ENCODE assay signal across 19 mouse cellular contexts in the genomic region with DNA sequence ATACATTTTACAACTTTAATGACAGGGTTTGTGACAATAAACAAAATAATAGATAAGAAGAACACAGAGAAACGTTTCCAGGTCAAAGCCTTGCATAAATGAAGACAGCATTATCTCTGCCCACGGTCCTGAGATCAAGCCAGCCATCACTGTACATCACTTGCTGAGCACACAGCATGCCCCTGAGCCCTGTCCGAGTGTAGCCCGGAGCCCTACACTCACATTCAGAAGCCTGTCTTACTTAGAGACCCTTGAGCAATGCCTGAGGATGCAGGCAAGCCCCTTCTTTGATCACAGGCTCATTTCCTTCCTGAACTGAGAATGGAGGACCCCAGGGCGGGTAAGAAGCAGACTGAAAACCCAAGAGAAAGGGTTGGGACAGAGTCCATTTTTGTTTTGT.
A peak's percentile ranks its signal among the peaks of the same experiment; 100 is the strongest.
DNase-seq lines count a peak whose midpoint lies in the region; ATAC-seq and TF ChIP-seq lines count a peak whose summit lies in the region.
"Had no signal": no experiment of that assay in that cellular context is flagged by ENCODE, and none has a peak within 500 bp of the region (broad histone marks: within the 10 kb centered on the region; RNA-seq: fewer than 3 reads in every experiment).

No protein-coding gene starts in this region.

- no peak overlapping the region for H3K4me3 ChIP-seq in forebrain, embryonic 10.5 days
- H3K4me3 ChIP-seq in forebrain, postnatal 0 days (ENCODE audit: low read depth, low read length): no peak overlapping the region
- H3K4me3 ChIP-seq in layer of hippocampus, adult 2 months: no peak overlapping the region
- H3K4me3 ChIP-seq in midbrain, embryonic 11.5 days (ENCODE audit: low read depth, low read length): no peak overlapping the region
- no peak overlapping the region for H3K4me3 ChIP-seq in midbrain, embryonic 16.5 days (ENCODE audit: low read depth, low read length)
- H3K4me3 ChIP-seq: embryonic facial prominence, embryonic 12.5 days; embryonic facial prominence, embryonic 15.5 days; forebrain, embryonic 12.5 days; forebrain, embryonic 15.5 days had no signal

- no peaks in the 10 kb centered on the region for H3K36me3 ChIP-seq in forebrain, embryonic 10.5 days (replicated peaks)
- H3K36me3 ChIP-seq in forebrain, postnatal 0 days (ENCODE audit: insufficient read depth): no peaks in the 10 kb centered on the region
- no peaks in the 10 kb centered on the region for H3K36me3 ChIP-seq in midbrain, embryonic 11.5 days (ENCODE audit: control insufficient read depth, insufficient read depth, low read length)
- no peaks in the 10 kb centered on the region for H3K36me3 ChIP-seq in midbrain, embryonic 16.5 days (ENCODE audit: control insufficient read depth, insufficient read depth, low read length)
- H3K36me3 ChIP-seq: embryonic facial prominence, embryonic 12.5 days; embryonic facial prominence, embryonic 15.5 days; forebrain, embryonic 12.5 days; forebrain, embryonic 15.5 days had no signal

- peak overlapping the region; percentile 62; the same call in 1 of the 2 replicates for H3K27ac ChIP-seq in forebrain, embryonic 10.5 days
- no peak overlapping the region for H3K27ac ChIP-seq in forebrain, postnatal 0 days (ENCODE audit: low read depth, low read length)
- H3K27ac ChIP-seq in layer of hippocampus, adult 2 months: peak overlapping the region; percentile 8; the same call in 1 of the 2 replicates
- no peak overlapping the region for H3K27ac ChIP-seq in midbrain, embryonic 11.5 days (ENCODE audit: low read depth, low read length)
- no peak overlapping the region for H3K27ac ChIP-seq in midbrain, embryonic 16.5 days (ENCODE audit: low read length)
- H3K27ac ChIP-seq: embryonic facial prominence, embryonic 15.5 days; forebrain, embryonic 12.5 days; forebrain, embryonic 15.5 days; hindbrain, embryonic 14.5 days had no signal

- no peak for TF ChIP-seq CTCF in forebrain, postnatal 0 days (IDR thresholded peaks at IDR 0.05; ENCODE audit: low read depth)
- TF ChIP-seq CTCF in layer of hippocampus, adult 2 months (conservative IDR thresholded peaks at IDR 0.05): no peak

- H3K27me3 ChIP-seq in forebrain, embryonic 10.5 days (ENCODE audit: poor library complexity, severe bottlenecking): no peaks in the 10 kb centered on the region
- no peaks in the 10 kb centered on the region for H3K27me3 ChIP-seq in forebrain, postnatal 0 days (ENCODE audit: insufficient read depth, low read length)
- H3K27me3 ChIP-seq in midbrain, embryonic 11.5 days (ENCODE audit: control insufficient read depth, insufficient read depth, low read length): no peaks in the 10 kb centered on the region
- H3K27me3 ChIP-seq in midbrain, embryonic 16.5 days (ENCODE audit: control insufficient read depth, insufficient read depth, low read depth, low read length): no peaks in the 10 kb centered on the region
- H3K27me3 ChIP-seq: embryonic facial prominence, embryonic 12.5 days; embryonic facial prominence, embryonic 15.5 days; forebrain, embryonic 12.5 days; forebrain, embryonic 15.5 days had no signal

- H3K4me1 ChIP-seq in forebrain, embryonic 10.5 days: peaks cover 54% of the 10 kb centered on the region
- H3K4me1 ChIP-seq in forebrain, postnatal 0 days (ENCODE audit: insufficient read depth): no peaks in the 10 kb centered on the region
- H3K4me1 ChIP-seq in midbrain, embryonic 11.5 days (ENCODE audit: control insufficient read depth, insufficient read depth, low read length): peaks cover 12% of the 10 kb centered on the region
- H3K4me1 ChIP-seq in midbrain, embryonic 16.5 days (ENCODE audit: control insufficient read depth, insufficient read depth, low read length): peaks cover 13% of the 10 kb centered on the region
- H3K4me1 ChIP-seq: embryonic facial prominence, embryonic 15.5 days; forebrain, embryonic 15.5 days had no signal

- WGBS in forebrain, embryonic 10.5 days: 70% methylated on average over 5 of the region's 5 CpGs
- WGBS in forebrain, postnatal 0 days: 67% methylated on average over 5 of the region's 5 CpGs
- WGBS in midbrain, embryonic 11.5 days: 67% methylated on average over 5 of the region's 5 CpGs
- WGBS in midbrain, embryonic 16.5 days: 51% methylated on average over 5 of the region's 5 CpGs

- H3K9ac ChIP-seq in forebrain, postnatal 0 days: no peak overlapping the region
- H3K9ac ChIP-seq in midbrain, embryonic 11.5 days (ENCODE audit: low read length): no peak overlapping the region
- no peak overlapping the region for H3K9ac ChIP-seq in midbrain, embryonic 16.5 days (ENCODE audit: low read depth, low read length)
- H3K9ac ChIP-seq: embryonic facial prominence, embryonic 12.5 days; embryonic facial prominence, embryonic 15.5 days; forebrain, embryonic 12.5 days; forebrain, embryonic 15.5 days; hindbrain, embryonic 14.5 days had no signal

- H3K4me2 ChIP-seq in forebrain, postnatal 0 days (ENCODE audit: low read depth): no peak overlapping the region
- no peak overlapping the region for H3K4me2 ChIP-seq in midbrain, embryonic 11.5 days
- no peak overlapping the region for H3K4me2 ChIP-seq in midbrain, embryonic 16.5 days (ENCODE audit: low read length)
- H3K4me2 ChIP-seq: embryonic facial prominence, embryonic 12.5 days; embryonic facial prominence, embryonic 15.5 days; forebrain, embryonic 12.5 days; forebrain, embryonic 15.5 days; heart, embryonic 11.5 days; hindbrain, embryonic 14.5 days had no signal

- DNase-seq in forebrain, embryonic 10.5 days (ENCODE audit: extremely low spot score, low spot score): no peak
- DNase-seq in forebrain, postnatal 0 days: no peak
- no peak for DNase-seq in layer of hippocampus, adult 2 months (ENCODE audit: low spot score in 2 of 2)
- DNase-seq in layer of hippocampus, adult 9-10 months (ENCODE audit: low spot score): no peak
- DNase-seq in midbrain, embryonic 11.5 days (ENCODE audit: low spot score, missing footprints): peak; percentile 82
- DNase-seq: adrenal gland, adult 8-10 months; adrenal gland, postnatal 25 days; cerebellum, postnatal 14 days; gastrocnemius, postnatal 10 days; gastrocnemius, postnatal 36 days had no signal

- H3K9me3 ChIP-seq in forebrain, embryonic 10.5 days: no peaks in the 10 kb centered on the region
- H3K9me3 ChIP-seq in forebrain, postnatal 0 days (ENCODE audit: low read length): no peaks in the 10 kb centered on the region
- no peaks in the 10 kb centered on the region for H3K9me3 ChIP-seq in midbrain, embryonic 11.5 days (ENCODE audit: control insufficient read depth, low read length)
- H3K9me3 ChIP-seq in midbrain, embryonic 16.5 days (replicated peaks; ENCODE audit: control insufficient read depth, low read length, poor library complexity, severe bottlenecking): no peaks in the 10 kb centered on the region
- H3K9me3 ChIP-seq: embryonic facial prominence, embryonic 12.5 days; embryonic facial prominence, embryonic 15.5 days; forebrain, embryonic 12.5 days; forebrain, embryonic 15.5 days had no signal

- no peak for ATAC-seq in forebrain, postnatal 0 days
- ATAC-seq in midbrain, embryonic 11.5 days (ENCODE audit: low FRiP score): no peak
- ATAC-seq in midbrain, embryonic 16.5 days: no peak
- no peak for ATAC-seq in cerebellum, adult (ENCODE audit: insufficient number of reproducible peaks, low FRiP score, low TSS enrichment)
- ATAC-seq: activated CD4-positive, CD25-positive, alpha-beta regulatory T cell, adult 4 months; forebrain, embryonic 15.5 days had no signal

Comparison
In these comparisons a context has a peak if more than half of its experiments do, and no peak if none do; other contexts are left out.
1. H3K27ac ChIP-seq: peak in forebrain, embryonic 10.5 days (single experiment) and layer of hippocampus, adult 2 months (single experiment); none in forebrain, postnatal 0 days (single experiment), midbrain, embryonic 11.5 days (single experiment) and midbrain, embryonic 16.5 days (single experiment).